Mouse (Mus musculus) thymus, postnatal 25 days (tissue): Measurements from ENCODE around the gene Olfr1286.

Source experiments
- DNase-seq: peaks from one replicate; pipeline ENCODE4 v3.0.0; 2022

Gene Olfr1286

DNA sequence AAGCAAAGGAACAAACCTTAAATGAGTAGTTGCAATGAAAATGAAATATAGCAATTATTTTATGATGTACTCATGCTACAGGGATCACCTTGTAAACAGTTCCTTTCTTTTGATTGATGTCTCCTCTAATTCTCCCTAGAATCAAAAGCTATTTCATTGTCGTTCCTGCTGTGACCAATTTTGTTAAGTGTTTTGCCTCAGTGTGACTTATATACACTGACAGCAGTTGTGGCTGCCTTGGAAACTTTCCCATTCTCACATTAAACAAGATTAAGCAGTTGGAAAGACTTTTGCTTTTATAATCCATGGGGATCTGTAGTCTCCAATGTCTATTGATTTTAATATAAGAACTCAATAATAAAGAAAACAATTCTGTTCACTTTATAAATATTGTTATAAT, at the start of gene Olfr1286:
Olfr1286 (minus strand) TSS at position 185 of the 400 bp plus-strand sequence.
- DNase-seq, result no peak

DNA sequence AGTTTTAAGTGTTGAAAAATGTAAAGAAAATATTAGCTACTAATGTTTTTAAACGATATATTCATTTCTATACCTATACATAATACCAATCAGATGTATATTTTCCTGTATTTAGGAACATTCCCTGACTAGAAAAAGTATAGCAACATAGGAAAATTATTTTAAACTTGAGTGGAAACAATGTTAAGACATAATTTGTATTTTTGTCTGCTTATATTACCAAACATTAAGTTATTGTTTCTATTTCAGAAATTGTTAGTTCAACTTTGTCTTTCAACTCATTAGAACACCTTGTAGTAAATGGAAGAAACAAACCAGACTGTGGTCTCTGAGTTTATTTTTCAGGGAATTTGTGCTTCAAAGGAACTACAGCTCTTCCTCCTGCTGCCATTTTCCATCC, 25.9 kb upstream of the Olfr1286 start, which contains the start of gene Olfr1287:
Olfr1287 (plus strand) TSS at position 301 of the 400 bp plus-strand sequence.
- no peak for DNase-seq

DNA sequence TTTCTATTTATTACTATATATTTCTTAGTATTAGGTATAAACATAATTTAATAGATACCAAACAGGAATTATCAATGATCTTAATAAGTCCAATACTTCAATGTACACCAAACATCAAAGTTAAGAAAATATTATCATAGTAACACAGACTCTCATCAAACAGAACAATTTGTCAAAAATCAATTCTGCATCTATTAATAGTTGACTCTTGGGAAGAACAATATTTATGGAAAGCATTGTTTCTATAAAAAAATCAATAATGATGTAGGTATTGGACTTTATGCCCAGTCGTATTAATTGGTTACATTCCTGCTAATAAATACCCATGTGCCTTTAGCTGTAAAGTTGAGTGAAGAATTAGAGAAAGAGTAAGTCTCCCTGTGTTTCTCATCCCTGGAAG, 47.7 kb downstream of the Olfr1286 start, which contains the start of gene Olfr1284:
Olfr1284 (plus strand) TSS at position 301 of the 400 bp plus-strand sequence.
- DNase-seq, result no peak
